ENCODE assay signal across 18 mouse cellular contexts in genomic region chr15:99600986-99601822, GRCm38 (mm10). TPM values are rescaled to one million over a fixed set of nuclear protein-coding genes. Genes with fewer than 3 reads are reported as not detected.
DNase-seq lines count a peak whose midpoint lies in the region; ATAC-seq and TF ChIP-seq lines count a peak whose summit lies in the region.
"Had no signal": no experiment of that assay in that cellular context is flagged by ENCODE, and none has a peak within 500 bp of the region (broad histone marks: within the 10 kb centered on the region; RNA-seq: fewer than 3 reads in every experiment).

Gene Aqp6, plus strand, starts transcription at chr15:99601400.

- peaks cover 13% of the 10 kb centered on the region for H3K27me3 ChIP-seq in midbrain, embryonic 13.5 days
- peaks cover 6% of the 10 kb centered on the region; the same call in 1 of the 2 replicates for H3K27me3 ChIP-seq in midbrain, embryonic 11.5 days (ENCODE audit: control insufficient read depth, insufficient read depth, low read length)
- no peaks in the 10 kb centered on the region for H3K27me3 ChIP-seq in cerebellum, adult 2 months (ENCODE audit: control insufficient read depth, insufficient read depth, low read length)
- H3K27me3 ChIP-seq in hindbrain, embryonic 11.5 days (ENCODE audit: control insufficient read depth, insufficient read depth, low read length) = 0 out of 2 replicates have a peak, but pooled peaks cover 4% of the 10 kb centered on the region
- H3K27me3 ChIP-seq in neural tube, embryonic 14.5 days (ENCODE audit: control insufficient read depth, insufficient read depth, low read length) = no peaks in the 10 kb centered on the region; the same call in 1 of the 2 replicates
- peaks cover 29% of the 10 kb centered on the region; the same call in 1 of the 2 replicates for H3K27me3 ChIP-seq in intestine, postnatal 0 days (replicated peaks; ENCODE audit: control insufficient read depth, insufficient read depth, low read length)

- TF ChIP-seq CTCF in cerebellum, adult 2 months (IDR thresholded peaks at IDR 0.05; ENCODE audit: borderline replicate concordance, insufficient read depth, low read depth, low read length) = no peak
- TF ChIP-seq CTCF in intestine, postnatal 0 days (IDR thresholded peaks at IDR 0.05; ENCODE audit: low read depth) = no peak

- no peak within 1 kb of the TSS for H3K4me2 ChIP-seq in midbrain, embryonic 13.5 days (replicated peaks)
- H3K4me2 ChIP-seq in midbrain, embryonic 11.5 days = no peak within 1 kb of the TSS
- peak within 1 kb of the TSS; percentile 15; the same call in 1 of the 2 replicates for H3K4me2 ChIP-seq in hindbrain, embryonic 11.5 days (replicated peaks; ENCODE audit: low read depth, low read length)
- H3K4me2 ChIP-seq in neural tube, embryonic 14.5 days (ENCODE audit: low read depth, low read length) = no peak within 1 kb of the TSS
- no peak within 1 kb of the TSS for H3K4me2 ChIP-seq in intestine, postnatal 0 days (replicated peaks; ENCODE audit: low read depth)

- DNase-seq in midbrain, embryonic 11.5 days (ENCODE audit: low spot score, missing footprints) = no peak
- peak; percentile 90 to 95 for DNase-seq in cerebellum, adult 2 months
- DNase-seq in hindbrain, embryonic 11.5 days (ENCODE audit: low spot score) = peak; percentile 43
- DNase-seq in gastrocnemius, postnatal 36 days = no peak
- DNase-seq: adrenal gland, postnatal 14 days; kidney, adult 11 months; lung, postnatal 4 days; right cerebral cortex, postnatal 14 days had no signal

- H3K36me3 ChIP-seq in midbrain, embryonic 13.5 days = no peaks in the 10 kb centered on the region
- no peaks in the 10 kb centered on the region for H3K36me3 ChIP-seq in midbrain, embryonic 11.5 days (ENCODE audit: control insufficient read depth, insufficient read depth, low read length)
- no peaks in the 10 kb centered on the region for H3K36me3 ChIP-seq in hindbrain, embryonic 11.5 days (ENCODE audit: control insufficient read depth, insufficient read depth, low read length)
- no peaks in the 10 kb centered on the region for H3K36me3 ChIP-seq in neural tube, embryonic 14.5 days (ENCODE audit: control insufficient read depth, insufficient read depth, low read length)
- no peaks in the 10 kb centered on the region for H3K36me3 ChIP-seq in intestine, postnatal 0 days (ENCODE audit: control insufficient read depth, insufficient read depth)

- no peak within 1 kb of the TSS for H3K4me3 ChIP-seq in midbrain, embryonic 13.5 days (replicated peaks)
- H3K4me3 ChIP-seq in midbrain, embryonic 11.5 days (ENCODE audit: low read depth, low read length) = no peak within 1 kb of the TSS
- H3K4me3 ChIP-seq in cerebellum, adult 2 months (replicated peaks; ENCODE audit: insufficient read depth, low read depth, low read length) = peak within 1 kb of the TSS; percentile 55
- H3K4me3 ChIP-seq in hindbrain, embryonic 11.5 days (ENCODE audit: low read depth, low read length) = no peak within 1 kb of the TSS
- H3K4me3 ChIP-seq in neural tube, embryonic 14.5 days (ENCODE audit: low read depth, low read length) = no peak within 1 kb of the TSS
- no peak within 1 kb of the TSS for H3K4me3 ChIP-seq in intestine, postnatal 0 days (ENCODE audit: low read depth, low read length)
- H3K4me3 ChIP-seq: erythroblast, embryonic 14.5 days; layer of hippocampus, adult 2 months had no signal

- 50% methylated on average over 22 of the region's 22 CpGs for WGBS in midbrain, embryonic 13.5 days
- 63% methylated on average over 22 of the region's 22 CpGs for whole genome bisulfite sequencing in midbrain, embryonic 11.5 days
- 16% methylated on average over 22 of the region's 22 CpGs for WGBS in cerebellum, adult 2 months
- WGBS in hindbrain, embryonic 11.5 days = 48% methylated on average over 22 of the region's 22 CpGs
- WGBS in neural tube, embryonic 14.5 days = 54% methylated on average over 22 of the region's 22 CpGs
- 70% methylated on average over 22 of the region's 22 CpGs for WGBS in intestine, postnatal 0 days

- H3K9me3 ChIP-seq in midbrain, embryonic 13.5 days = no peaks in the 10 kb centered on the region
- no peaks in the 10 kb centered on the region for H3K9me3 ChIP-seq in midbrain, embryonic 11.5 days (ENCODE audit: control insufficient read depth, low read length)
- no peaks in the 10 kb centered on the region for H3K9me3 ChIP-seq in hindbrain, embryonic 11.5 days (ENCODE audit: control insufficient read depth, low read length)
- H3K9me3 ChIP-seq in neural tube, embryonic 14.5 days (ENCODE audit: control insufficient read depth, low read length) = no peaks in the 10 kb centered on the region
- H3K9me3 ChIP-seq in intestine, postnatal 0 days (ENCODE audit: control insufficient read depth) = no peaks in the 10 kb centered on the region

- ATAC-seq in midbrain, embryonic 13.5 days = 0 out of 2 replicates have a peak, but pooled peaks have one; percentile 7
- ATAC-seq in midbrain, embryonic 11.5 days (ENCODE audit: low FRiP score) = no peak
- ATAC-seq in hindbrain, embryonic 11.5 days (ENCODE audit: low FRiP score) = peak; percentile 28; the same call in 1 of the 2 replicates
- no peak for ATAC-seq in neural tube, embryonic 14.5 days (ENCODE audit: low read depth)
- ATAC-seq in intestine, postnatal 0 days = no peak

- TF ChIP-seq POLR2A in cerebellum, adult 2 months (IDR thresholded peaks at IDR 0.05; ENCODE audit: borderline replicate concordance, insufficient read depth, low read length) = peak; percentile 23; the same call in 1 of the 2 replicates

- H3K27ac ChIP-seq in midbrain, embryonic 13.5 days = peak within 1 kb of the TSS; percentile 62; the same call in 1 of the 2 replicates
- H3K27ac ChIP-seq in midbrain, embryonic 11.5 days (ENCODE audit: low read depth, low read length) = no peak within 1 kb of the TSS
- H3K27ac ChIP-seq in cerebellum, adult 2 months (ENCODE audit: insufficient read depth, low read length) = peak within 1 kb of the TSS; percentile 98
- H3K27ac ChIP-seq in hindbrain, embryonic 11.5 days (ENCODE audit: low read depth, low read length) = peak within 1 kb of the TSS; percentile 71
- peak within 1 kb of the TSS; percentile 53 for H3K27ac ChIP-seq in neural tube, embryonic 14.5 days (ENCODE audit: low read depth, low read length)
- no peak within 1 kb of the TSS for H3K27ac ChIP-seq in intestine, postnatal 0 days (ENCODE audit: low read depth, low read length)
- H3K27ac ChIP-seq: layer of hippocampus, adult 2 months; liver, embryonic 14.5 days had no signal

- intact Hi-C loops in gastrocnemius, postnatal 36 days (cut with DNase I) = no loop called here

- 0 out of 2 replicates have a peak within 1 kb of the TSS, but pooled peaks have one; percentile 14 for H3K9ac ChIP-seq in midbrain, embryonic 13.5 days (replicated peaks)
- H3K9ac ChIP-seq in midbrain, embryonic 11.5 days (ENCODE audit: low read length) = no peak within 1 kb of the TSS
- H3K9ac ChIP-seq in hindbrain, embryonic 11.5 days (ENCODE audit: low read depth, low read length) = 0 out of 2 replicates have a peak within 1 kb of the TSS, but pooled peaks have one; percentile 19
- no peak within 1 kb of the TSS for H3K9ac ChIP-seq in neural tube, embryonic 14.5 days (replicated peaks; ENCODE audit: low read depth, low read length)
- H3K9ac ChIP-seq in intestine, postnatal 0 days (ENCODE audit: low read depth, low read length) = no peak within 1 kb of the TSS
- H3K9ac ChIP-seq: liver, embryonic 14.5 days had no signal

- H3K4me1 ChIP-seq in midbrain, embryonic 13.5 days (replicated peaks) = peaks cover 56% of the 10 kb centered on the region
- H3K4me1 ChIP-seq in midbrain, embryonic 11.5 days (ENCODE audit: control insufficient read depth, insufficient read depth, low read length) = peaks cover 16% of the 10 kb centered on the region
- H3K4me1 ChIP-seq in cerebellum, adult 2 months (ENCODE audit: control insufficient read depth, insufficient read depth, low read length) = peaks cover 62% of the 10 kb centered on the region
- H3K4me1 ChIP-seq in hindbrain, embryonic 11.5 days (replicated peaks; ENCODE audit: control insufficient read depth, insufficient read depth, low read length) = peaks cover 15% of the 10 kb centered on the region
- H3K4me1 ChIP-seq in neural tube, embryonic 14.5 days (ENCODE audit: control insufficient read depth, insufficient read depth, low read length) = peaks cover 7% of the 10 kb centered on the region; the same call in 1 of the 2 replicates
- H3K4me1 ChIP-seq in intestine, postnatal 0 days (replicated peaks; ENCODE audit: control insufficient read depth, insufficient read depth, low read length) = no peaks in the 10 kb centered on the region

RNA-seq across cellular contexts. Expression of gene Aqp6, which starts in this region (rescaled TPM):
- 0.71 and 0.99 TPM in 2 replicates for polyA plus RNA-seq in midbrain, embryonic 13.5 days (2015; fragmentation: Nextera tagmentation; extraction: Ambion mirVana)
- 0.11 and 0.22 TPM in 2 replicates for polyA plus RNA-seq in midbrain, embryonic 11.5 days (2014; fragmentation: Nextera tagmentation; extraction: Ambion mirVana)
- polyA plus RNA-seq in cerebellum, adult 2 months (2012; rRNA removed) = 29.0 and 38.4 TPM in 2 replicates
- 1.0 and 1.7 TPM in 2 replicates for polyA plus RNA-seq in hindbrain, embryonic 11.5 days (2014; fragmentation: Nextera tagmentation; extraction: Ambion mirVana)
- polyA plus RNA-seq in neural tube, embryonic 14.5 days (2014; fragmentation: Nextera tagmentation; extraction: Ambion mirVana) = 1.4 and 1.6 TPM in 2 replicates
- total RNA-seq in gastrocnemius, postnatal 36 days (2021) = not detected
- not detected in 2 replicates for polyA plus RNA-seq in intestine, postnatal 0 days (2015; fragmentation: Nextera tagmentation; extraction: Ambion mirVana)
- total RNA-seq: adrenal gland, postnatal 14 days; CH12.LX; gastrocnemius, adult 8-10 months had no signal
- polyA plus RNA-seq: erythroblast, embryonic 14.5 days; heart, embryonic 16.5 days; liver, embryonic 14.5 days; stomach, embryonic 14.5 days had no signal

Comparison
In these comparisons a context has a peak if more than half of its experiments do, and no peak if none do; other contexts are left out.
1. RNA of gene Aqp6 (polyA plus RNA-seq): 29.0 to 38.4 TPM in cerebellum, adult 2 months; 1.0 to 1.7 TPM in hindbrain, embryonic 11.5 days, 1.4 to 1.6 TPM in neural tube, embryonic 14.5 days, 0.71 to 0.99 TPM in midbrain, embryonic 13.5 days, 0.11 to 0.22 TPM in midbrain, embryonic 11.5 days and not detected in intestine, postnatal 0 days; every median in the first group is over 10 times any median in the second.
2. Peak in ATAC-seq, H3K27ac ChIP-seq and H3K9ac ChIP-seq in midbrain, embryonic 13.5 days; RNA of the gene not detected or under 1 TPM.
3. H3K27ac ChIP-seq: peak in cerebellum, adult 2 months (single experiment), hindbrain, embryonic 11.5 days (single experiment) and neural tube, embryonic 14.5 days (single experiment); none in midbrain, embryonic 11.5 days (single experiment) and intestine, postnatal 0 days (single experiment).
4. DNase-seq: peak in cerebellum, adult 2 months (2 of 2) and hindbrain, embryonic 11.5 days (single experiment); none in midbrain, embryonic 11.5 days (single experiment) and gastrocnemius, postnatal 36 days (0 of 2).